Mouse (Mus musculus) heart, embryonic 14.5 days (tissue): ENCODE measurements around the gene Plac8. TPM values are rescaled to one million over a fixed set of nuclear protein-coding genes. Genes with fewer than 3 reads are reported as not detected.

Experiments
- ATAC-seq: fragments of 200-750 bp; cut with Nextera tagmentation; 2 replicates; pipeline ENCODE4 v1.8.0; 2017; ENCODE audit warnings: low read depth, moderate TSS enrichment; ENCODE audit not compliant: insufficient number of reproducible peaks, insufficient read depth, low FRiP score
- H3K27ac ChIP-seq, 2 experiments: fragments of 200-500 bp in 1 of 2; fragments of 300-500 bp in 1 of 2; sonication (generic) in 1 of 2; replicated peaks in 1 of 2; 2 replicates each; pipeline ENCODE4 v1.5.1; 2012 to 2014; ENCODE audit warnings: low read depth in 2 of 2, low read length in 2 of 2, control low read depth in 1 of 2, mild to moderate bottlenecking in 1 of 2, mixed read lengths in 1 of 2; ENCODE audit not compliant: control insufficient read depth in 1 of 2, insufficient read depth in 1 of 2
- H3K27me3 ChIP-seq: fragments of 300-500 bp; sonication (generic); 2 replicates; pipeline ENCODE4 v1.6.1; 2014; ENCODE audit warnings: mild to moderate bottlenecking, low read length, control low read depth; ENCODE audit not compliant: control insufficient read depth, insufficient read depth
- H3K36me3 ChIP-seq: fragments of 300-500 bp; sonication (generic); 2 replicates; pipeline ENCODE4 v1.6.1; 2014; ENCODE audit warnings: mild to moderate bottlenecking, control low read depth, low read length, mixed read lengths; ENCODE audit not compliant: control insufficient read depth, insufficient read depth
- H3K4me1 ChIP-seq, 2 experiments: fragments of 200-500 bp in 1 of 2; fragments of 300-500 bp in 1 of 2; sonication (generic) in 1 of 2; 2 replicates each; pipeline ENCODE4 v1.6.1; 2012 to 2014; ENCODE audit warnings: low read length in 2 of 2, control low read depth in 1 of 2, mixed read lengths in 1 of 2; ENCODE audit not compliant: control insufficient read depth in 2 of 2, insufficient read depth in 2 of 2
- H3K4me2 ChIP-seq: fragments of 300-500 bp; sonication (generic); 2 replicates; pipeline ENCODE4 v1.6.1; 2014; ENCODE audit warnings: mild to moderate bottlenecking, low read length
- H3K4me3 ChIP-seq, 2 experiments: fragments of 200-500 bp in 1 of 2; fragments of 300-500 bp in 1 of 2; sonication (generic) in 1 of 2; 2 replicates each; pipeline ENCODE4 v1.5.1; 2012 to 2014; ENCODE audit warnings: low read length in 2 of 2, mild to moderate bottlenecking in 2 of 2, control low read depth in 1 of 2, low read depth in 1 of 2, moderate library complexity in 1 of 2; ENCODE audit not compliant: control insufficient read depth in 1 of 2, insufficient read depth in 1 of 2
- H3K9ac ChIP-seq: fragments of 300-500 bp; sonication (generic); 2 replicates; pipeline ENCODE4 v1.6.1; 2014; ENCODE audit warnings: mild to moderate bottlenecking, low read length
- H3K9me3 ChIP-seq: fragments of 300-500 bp; sonication (generic); 2 replicates; pipeline ENCODE4 v1.6.1; 2016; ENCODE audit warnings: low read length, control low read depth; ENCODE audit not compliant: control insufficient read depth
- WGBS: fragments of 180-500 bp; shearing (Covaris S2); extraction: QIAGEN DNeasy Blood & Tissue Kit; methylation state at CpG from one replicate; pipeline ENCODE4 v1.1.7; 2014; 5-methylcytosine and 5-hydroxymethylcytosine counted together
- polyA plus RNA-seq: library from polyadenylated mRNA; unstranded; fragments of >200 nt; fragmentation: Nextera tagmentation; extraction: Ambion mirVana; gene quantifications from 2 replicates; pipeline ENCODE4 v1.2.1, GENCODE M21; 2014

Gene Plac8
- polyA plus RNA-seq, 1 experiment from 2014 or later: 4.1 TPM

DNA sequence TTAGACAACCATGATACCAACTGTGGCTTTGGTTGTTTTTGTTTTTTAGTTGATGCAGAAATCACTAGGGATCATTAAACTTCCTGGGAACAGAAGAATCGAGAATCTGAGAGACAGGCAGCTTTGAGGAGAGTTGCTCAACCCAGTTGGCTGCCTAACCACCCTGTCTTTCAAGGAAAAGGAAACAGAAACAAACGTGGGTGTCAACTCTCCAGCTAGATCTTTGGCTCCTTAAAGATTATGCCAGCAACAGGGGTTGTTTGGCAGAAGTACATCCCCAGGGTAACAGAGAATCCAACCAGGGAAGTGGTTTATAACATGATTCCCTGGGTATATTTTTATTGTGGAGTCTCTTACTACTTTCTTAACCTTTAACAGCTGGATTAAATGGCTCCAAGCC, 15.6 kb upstream of the Plac8 start:
- no peaks in the 10 kb centered on the region for H3K27me3 ChIP-seq
- H3K4me3 ChIP-seq: no peak overlapping the region
- no peak overlapping the region for H3K27ac ChIP-seq
- no peak for ATAC-seq
- H3K9ac ChIP-seq: no peak overlapping the region
- H3K9me3 ChIP-seq: no peaks in the 10 kb centered on the region
- no peaks in the 10 kb centered on the region for H3K4me1 ChIP-seq
- 35% methylated on average over 2 of the region's 2 CpGs for WGBS
- no peak overlapping the region for H3K4me2 ChIP-seq
- H3K36me3 ChIP-seq: no peaks in the 10 kb centered on the region

DNA sequence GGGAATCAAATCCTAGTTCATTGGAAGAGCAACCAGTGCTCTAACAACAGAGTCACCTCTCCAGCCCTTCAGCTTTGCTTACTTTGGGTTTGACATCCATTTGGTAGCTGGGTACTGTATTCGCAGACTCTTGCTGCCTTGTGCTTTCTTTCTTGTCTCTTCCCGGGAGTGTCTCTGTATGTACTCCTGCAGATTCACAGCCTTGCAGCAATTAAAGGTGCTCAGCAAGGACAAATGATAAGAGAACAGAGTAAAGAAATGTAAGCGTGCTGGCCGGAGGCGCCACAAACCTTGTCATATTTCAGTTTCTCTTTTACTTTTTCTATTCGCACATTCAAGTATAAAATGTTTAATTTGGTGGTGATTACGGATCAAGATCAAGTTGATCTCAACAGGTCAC, 15.1 kb upstream of the Plac8 start:
- Histone ChIP-seq H3K27ac (no peak overlapping the region), H3K4me2 (no peak overlapping the region)
- no peak for ATAC-seq

DNA sequence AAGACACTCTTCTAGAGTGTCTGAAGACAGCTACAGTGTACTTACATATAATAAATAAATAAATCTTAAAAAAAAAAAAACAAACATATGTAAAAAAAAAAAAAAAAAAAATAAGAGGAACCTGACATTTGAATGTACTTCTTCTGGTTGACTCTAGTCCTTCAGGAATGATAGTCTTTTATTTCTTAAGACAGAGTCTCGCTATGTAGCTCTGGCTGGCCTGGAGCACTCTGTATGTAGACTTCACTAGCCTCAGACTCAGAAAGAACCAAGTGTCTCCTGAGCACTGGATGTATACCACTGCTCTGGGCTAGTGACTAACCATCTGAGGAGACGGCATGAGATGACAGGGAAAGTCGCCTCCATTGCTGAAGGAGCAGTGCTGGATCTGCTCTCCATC, 13.6 kb upstream of the Plac8 start:
- Histone ChIP-seq H3K9me3 (no peaks in the 10 kb centered on the region), H3K4me2 (no peak overlapping the region), H3K36me3 (no peaks in the 10 kb centered on the region), H3K4me1 (no peaks in the 10 kb centered on the region), H3K4me3 (no peak overlapping the region), H3K9ac (no peak overlapping the region), H3K27ac (no peak overlapping the region), H3K27me3 (no peaks in the 10 kb centered on the region)
- ATAC-seq: no peak
- 78% methylated on average over 3 of the region's 3 CpGs for WGBS

More for the DNA sequence above, 15.1 kb upstream of the Plac8 start:
- Histone ChIP-seq H3K27me3 (no peaks in the 10 kb centered on the region), H3K4me3 (no peak overlapping the region), H3K9ac (no peak overlapping the region), H3K4me1 (no peaks in the 10 kb centered on the region), H3K9me3 (no peaks in the 10 kb centered on the region), H3K36me3 (no peaks in the 10 kb centered on the region)
- 82% methylated on average over 7 of the region's 7 CpGs for WGBS

DNA sequence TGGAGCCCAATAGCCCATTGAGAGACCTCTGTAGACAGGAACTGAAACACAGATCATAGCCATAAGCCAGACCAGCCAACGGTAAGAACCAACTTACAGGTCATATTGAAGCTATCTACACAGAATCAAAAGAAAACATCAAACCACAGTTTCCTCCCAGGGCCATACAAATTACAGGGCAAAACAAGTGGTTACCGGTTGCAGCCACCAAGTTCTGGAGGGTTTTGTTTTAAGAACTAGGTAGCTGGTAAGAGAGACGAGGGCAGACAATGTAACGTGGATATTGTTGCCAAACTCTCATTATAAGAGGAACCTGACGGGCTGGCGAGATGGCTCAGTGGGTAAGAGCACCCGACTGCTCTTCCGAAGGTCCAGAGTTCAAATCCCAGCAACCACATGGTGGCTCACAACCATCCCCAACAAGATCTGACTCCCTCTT, 13.2 kb upstream of the Plac8 start:
- WGBS: 84% methylated on average over 8 of the region's 8 CpGs
- ATAC-seq: no peak
- Histone ChIP-seq H3K9me3 (no peaks in the 10 kb centered on the region), H3K4me2 (no peak overlapping the region), H3K27me3 (no peaks in the 10 kb centered on the region), H3K9ac (no peak overlapping the region), H3K4me1 (no peaks in the 10 kb centered on the region), H3K4me3 (no peak overlapping the region), H3K36me3 (no peaks in the 10 kb centered on the region), H3K27ac (no peak overlapping the region)

GRCm38 (mm10) chr5:100583066-100583465, 11.0 kb upstream of the Plac8 start:
- H3K27ac ChIP-seq: no peak overlapping the region
- ATAC-seq: no peak
- no peaks in the 10 kb centered on the region for H3K4me1 ChIP-seq
- H3K36me3 ChIP-seq: no peaks in the 10 kb centered on the region
- no peak overlapping the region for H3K4me3 ChIP-seq
- no peaks in the 10 kb centered on the region for H3K9me3 ChIP-seq
- no peak overlapping the region for H3K4me2 ChIP-seq
- H3K9ac ChIP-seq: no peak overlapping the region
- no peaks in the 10 kb centered on the region for H3K27me3 ChIP-seq
- WGBS: 75% methylated on average over 7 of the region's 7 CpGs

- H3K4me1 ChIP-seq: no peaks in the 10 kb centered on the region
- no peaks in the 10 kb centered on the region for H3K27me3 ChIP-seq
- WGBS: 85% methylated on average over 5 of the region's 5 CpGs
- H3K4me2 ChIP-seq: no peak overlapping the region
- no peak overlapping the region for H3K4me3 ChIP-seq
- H3K36me3 ChIP-seq: no peaks in the 10 kb centered on the region
- no peak overlapping the region for H3K27ac ChIP-seq
- no peak for ATAC-seq
- H3K9ac ChIP-seq: no peak overlapping the region
- no peaks in the 10 kb centered on the region for H3K9me3 ChIP-seq
These were observed 10.4 kb upstream of the Plac8 start for GRCm38 (mm10) chr5:100582435-100582826.

- 55% methylated on average over 11 of the region's 11 CpGs for WGBS
- H3K9me3 ChIP-seq: no peaks in the 10 kb centered on the region
- H3K27me3 ChIP-seq: no peaks in the 10 kb centered on the region
- no peak overlapping the region for H3K27ac ChIP-seq
- no peak overlapping the region for H3K4me3 ChIP-seq
- no peak overlapping the region for H3K4me2 ChIP-seq
- H3K4me1 ChIP-seq: no peaks in the 10 kb centered on the region
- no peak for ATAC-seq
- no peak overlapping the region for H3K9ac ChIP-seq
- no peaks in the 10 kb centered on the region for H3K36me3 ChIP-seq
These were observed 9.8 kb upstream of the Plac8 start for GRCm38 (mm10) chr5:100581622-100582434.
